Mouse (Mus musculus): ENCODE data around the gene Pnmal2. TPM values are rescaled to one million over a fixed set of nuclear protein-coding genes. Genes with fewer than 3 reads are reported as not detected.
"Not testable (repeated sequence)": the region's sequence is repeated elsewhere in the genome, so short reads cannot be mapped to it uniquely, and the experiment has no call there.

Gene Pnmal2
- total RNA-seq, 2 experiments from 2014 or later: not detected

GRCm38 (mm10) chr7:16932704-16933577 is 11.5 kb upstream of the Pnmal2 start:
- ATAC-seq (replicated peaks; ENCODE audit: low FRiP score, low TSS enrichment, poor library complexity, severe bottlenecking): peak; percentile 43; the same call in 1 of the 2 replicates

- no peak for ATAC-seq (replicated peaks; ENCODE audit: low FRiP score, low TSS enrichment, poor library complexity, severe bottlenecking)
Observed at GRCm38 (mm10) chr7:16937312-16937711, 7.2 kb upstream of the Pnmal2 start.

GRCm38 (mm10) chr7:16938117-16938791 is 6.2 kb upstream of the Pnmal2 start:
- no peak for ATAC-seq (replicated peaks; ENCODE audit: low FRiP score, low TSS enrichment, poor library complexity, severe bottlenecking)

- ATAC-seq (replicated peaks; ENCODE audit: low FRiP score, low TSS enrichment, poor library complexity, severe bottlenecking): no peak
Observed at GRCm38 (mm10) chr7:16940292-16940691, 4.2 kb upstream of the Pnmal2 start.

GRCm38 (mm10) chr7:16942861-16943260 is 1.6 kb upstream of the Pnmal2 start:
- no peak for ATAC-seq (replicated peaks; ENCODE audit: low FRiP score, low TSS enrichment, poor library complexity, severe bottlenecking)

GRCm38 (mm10) chr7:16944808-16945315 is 380 bp downstream of the Pnmal2 start:
- ATAC-seq (replicated peaks; ENCODE audit: low FRiP score, low TSS enrichment, poor library complexity, severe bottlenecking): no peak

GRCm38 (mm10) chr7:16945419-16945818 is 937 bp downstream of the Pnmal2 start:
- no peak for ATAC-seq (replicated peaks; ENCODE audit: low FRiP score, low TSS enrichment, poor library complexity, severe bottlenecking)

- ATAC-seq (replicated peaks; ENCODE audit: low FRiP score, low TSS enrichment, poor library complexity, severe bottlenecking): no peak
Observed at GRCm38 (mm10) chr7:16946441-16947348, 2.2 kb downstream of the Pnmal2 start.

- no peak for ATAC-seq (replicated peaks; ENCODE audit: low FRiP score, low TSS enrichment, poor library complexity, severe bottlenecking)
Observed at GRCm38 (mm10) chr7:16947349-16947895, 2.9 kb downstream of the Pnmal2 start.

- ATAC-seq (replicated peaks; ENCODE audit: low FRiP score, low TSS enrichment, poor library complexity, severe bottlenecking): no peak
Observed at GRCm38 (mm10) chr7:16947959-16948361, 3.5 kb downstream of the Pnmal2 start.

- no peak for ATAC-seq (replicated peaks; ENCODE audit: low FRiP score, low TSS enrichment, poor library complexity, severe bottlenecking)
Observed at GRCm38 (mm10) chr7:16948923-16949458, 4.5 kb downstream of the Pnmal2 start.

GRCm38 (mm10) chr7:16949908-16950841 is 5.7 kb downstream of the Pnmal2 start:
- peak; percentile 72 for ATAC-seq (replicated peaks; ENCODE audit: low FRiP score, low TSS enrichment, poor library complexity, severe bottlenecking)

GRCm38 (mm10) chr7:16950861-16951635 is 6.6 kb downstream of the Pnmal2 start:
- ATAC-seq (replicated peaks; ENCODE audit: low FRiP score, low TSS enrichment, poor library complexity, severe bottlenecking): peak; percentile 88

- not testable (repeated sequence) for ATAC-seq (replicated peaks; ENCODE audit: low FRiP score, low TSS enrichment, poor library complexity, severe bottlenecking)
Observed at GRCm38 (mm10) chr7:16953776-16954175, 9.3 kb downstream of the Pnmal2 start.

- ATAC-seq (replicated peaks; ENCODE audit: low FRiP score, low TSS enrichment, poor library complexity, severe bottlenecking): no peak
Observed at GRCm38 (mm10) chr7:16955712-16956111, 11.2 kb downstream of the Pnmal2 start.

- ATAC-seq (replicated peaks; ENCODE audit: low FRiP score, low TSS enrichment, poor library complexity, severe bottlenecking): no peak
Observed at GRCm38 (mm10) chr7:16956410-16957265, 12.2 kb downstream of the Pnmal2 start.
